Mouse (Mus musculus): ENCODE results near the gene Zranb3. TPM values are rescaled to one million over a fixed set of nuclear protein-coding genes. Genes with fewer than 3 reads are reported as not detected.

The Zranb3 gene
- polyA plus RNA-seq, 1 experiment: 1.3 TPM

DNA sequence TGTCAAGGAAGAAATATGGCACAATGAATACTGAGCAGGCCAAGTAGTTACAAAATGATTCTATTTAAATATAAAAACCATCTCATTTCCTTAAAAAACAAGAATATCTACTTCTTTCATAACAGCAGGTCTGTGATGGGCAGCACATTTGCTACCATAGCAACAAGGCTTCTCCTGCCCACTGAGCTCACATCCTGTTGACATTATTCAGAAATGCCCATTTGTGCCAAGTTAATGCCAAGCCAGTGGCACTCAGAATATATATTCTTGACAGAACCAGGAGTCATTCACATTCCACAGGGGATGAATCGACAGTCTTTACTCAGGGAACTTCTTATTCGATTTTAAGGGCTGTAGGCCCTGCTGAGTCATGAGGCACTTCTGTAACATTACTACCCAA lies 127.2 kb downstream of the Zranb3 start:
- no peak overlapping the region for H3K27ac ChIP-seq (ENCODE audit: insufficient read depth, low read depth, low read length)
- no peak for DNase-seq
- no peak overlapping the region for H3K4me3 ChIP-seq (ENCODE audit: insufficient read depth, low read depth, low read length)
- H3K4me1 ChIP-seq (ENCODE audit: control insufficient read depth, insufficient read depth, low read length): no peaks in the 10 kb centered on the region
- no peaks in the 10 kb centered on the region for H3K36me3 ChIP-seq (ENCODE audit: control insufficient read depth, insufficient read depth, low read length)
- no peak for TF ChIP-seq CTCF (conservative IDR thresholded peaks at IDR 0.05; ENCODE audit: insufficient read depth, insufficient read length, low read depth, low read length)
- TF ChIP-seq POLR2A (IDR thresholded peaks at IDR 0.05; ENCODE audit: low read depth, low read length): no peak
- WGBS: 63% methylated on average over 2 of the region's 2 CpGs
- H3K27me3 ChIP-seq (replicated peaks; ENCODE audit: control insufficient read depth, insufficient read depth, low read length): no peaks in the 10 kb centered on the region

- WGBS: 95% methylated on average over 4 of the region's 4 CpGs
- Histone ChIP-seq H3K4me1 (ENCODE audit: control insufficient read depth, insufficient read depth, low read length) (no peaks in the 10 kb centered on the region), H3K27me3 (replicated peaks; ENCODE audit: control insufficient read depth, insufficient read depth, low read length) (no peaks in the 10 kb centered on the region), H3K4me3 (ENCODE audit: insufficient read depth, low read depth, low read length) (no peak overlapping the region), H3K27ac (ENCODE audit: insufficient read depth, low read depth, low read length) (no peak overlapping the region), H3K36me3 (ENCODE audit: control insufficient read depth, insufficient read depth, low read length) (no peaks in the 10 kb centered on the region)
- DNase-seq: no peak
- TF ChIP-seq POLR2A (IDR thresholded peaks at IDR 0.05; ENCODE audit: low read depth, low read length) (no peak), CTCF (conservative IDR thresholded peaks at IDR 0.05; ENCODE audit: insufficient read depth, insufficient read length, low read depth, low read length) (no peak)
Observed at GRCm38 (mm10) chr1:127974082-127974481, 128.8 kb downstream of the Zranb3 start.

GRCm38 (mm10) chr1:127970870-127971269 lies 132.0 kb downstream of the Zranb3 start:
- TF ChIP-seq CTCF (conservative IDR thresholded peaks at IDR 0.05; ENCODE audit: insufficient read depth, insufficient read length, low read depth, low read length) (no peak), POLR2A (IDR thresholded peaks at IDR 0.05; ENCODE audit: low read depth, low read length) (no peak)
- WGBS: 79% methylated on average over 4 of the region's 4 CpGs
- Histone ChIP-seq H3K27me3 (replicated peaks; ENCODE audit: control insufficient read depth, insufficient read depth, low read length) (no peaks in the 10 kb centered on the region), H3K4me1 (ENCODE audit: control insufficient read depth, insufficient read depth, low read length) (no peaks in the 10 kb centered on the region), H3K27ac (ENCODE audit: insufficient read depth, low read depth, low read length) (no peak overlapping the region), H3K36me3 (ENCODE audit: control insufficient read depth, insufficient read depth, low read length) (no peaks in the 10 kb centered on the region), H3K4me3 (ENCODE audit: insufficient read depth, low read depth, low read length) (no peak overlapping the region)
- no peak for DNase-seq

DNA sequence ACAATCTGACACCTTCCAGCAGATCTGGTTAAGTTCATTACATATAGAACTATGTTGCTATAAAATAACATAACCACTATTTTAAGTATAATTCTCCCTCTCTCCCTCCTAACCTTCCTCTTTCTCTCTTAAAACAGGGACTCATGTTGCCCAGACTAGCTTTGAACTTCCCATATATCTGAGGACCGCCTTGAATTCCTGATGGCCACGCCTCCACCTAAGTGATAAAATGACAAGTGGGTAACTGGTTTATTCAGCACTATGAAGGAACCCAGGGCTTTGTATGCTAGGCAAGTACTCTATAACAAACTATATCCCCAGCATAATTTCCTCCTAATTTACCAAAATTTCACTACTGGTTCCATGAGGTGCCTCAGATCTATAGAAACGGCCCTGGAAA lies 139.5 kb downstream of the Zranb3 start:
- H3K27me3 ChIP-seq (replicated peaks; ENCODE audit: control insufficient read depth, insufficient read depth, low read length): no peaks in the 10 kb centered on the region
- no peaks in the 10 kb centered on the region for H3K36me3 ChIP-seq (ENCODE audit: control insufficient read depth, insufficient read depth, low read length)
- H3K4me3 ChIP-seq (ENCODE audit: insufficient read depth, low read depth, low read length): no peak overlapping the region
- no peak overlapping the region for H3K27ac ChIP-seq (ENCODE audit: insufficient read depth, low read depth, low read length)
- no peaks in the 10 kb centered on the region for H3K4me1 ChIP-seq (ENCODE audit: control insufficient read depth, insufficient read depth, low read length)
- DNase-seq: no peak
- TF ChIP-seq CTCF (conservative IDR thresholded peaks at IDR 0.05; ENCODE audit: insufficient read depth, insufficient read length, low read depth, low read length) (no peak), POLR2A (IDR thresholded peaks at IDR 0.05; ENCODE audit: low read depth, low read length) (no peak)
- 98% methylated on average over 3 of the region's 3 CpGs for WGBS

- WGBS: 82% methylated on average over 1 of the region's 1 CpGs
- Histone ChIP-seq H3K4me1 (ENCODE audit: control insufficient read depth, insufficient read depth, low read length) (no peaks in the 10 kb centered on the region), H3K4me3 (ENCODE audit: insufficient read depth, low read depth, low read length) (no peak overlapping the region), H3K27ac (ENCODE audit: insufficient read depth, low read depth, low read length) (no peak overlapping the region), H3K27me3 (replicated peaks; ENCODE audit: control insufficient read depth, insufficient read depth, low read length) (no peaks in the 10 kb centered on the region), H3K36me3 (ENCODE audit: control insufficient read depth, insufficient read depth, low read length) (no peaks in the 10 kb centered on the region)
- DNase-seq: peak; percentile 30
- no peak for TF ChIP-seq POLR2A (IDR thresholded peaks at IDR 0.05; ENCODE audit: low read depth, low read length)
- no peak for TF ChIP-seq CTCF (conservative IDR thresholded peaks at IDR 0.05; ENCODE audit: insufficient read depth, insufficient read length, low read depth, low read length)
Observed at GRCm38 (mm10) chr1:127961140-127961539, 141.7 kb downstream of the Zranb3 start.

DNA sequence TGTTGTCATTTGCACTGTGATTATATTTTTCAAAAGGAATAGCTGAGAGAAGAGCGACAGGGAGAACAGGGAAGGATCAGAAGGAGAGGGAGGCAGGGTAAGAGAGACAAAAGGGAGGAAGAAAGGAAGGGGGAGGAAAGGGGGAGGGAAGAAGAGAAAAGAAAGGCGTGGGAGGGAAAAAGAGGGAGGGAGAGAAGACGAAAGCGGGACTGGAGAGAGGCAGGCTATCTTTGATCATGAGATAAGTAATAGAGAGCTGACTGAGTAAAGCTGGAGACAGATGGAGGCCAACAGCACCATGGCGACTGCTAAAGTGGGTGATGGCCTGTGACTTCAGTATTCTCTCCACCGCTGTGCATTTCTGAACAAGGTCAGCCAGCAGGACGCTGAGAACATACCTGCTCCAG lies 143.5 kb downstream of the Zranb3 start:
- H3K4me3 ChIP-seq (ENCODE audit: insufficient read depth, low read depth, low read length): no peak overlapping the region
- H3K36me3 ChIP-seq (ENCODE audit: control insufficient read depth, insufficient read depth, low read length): no peaks in the 10 kb centered on the region
- no peak overlapping the region for H3K27ac ChIP-seq (ENCODE audit: insufficient read depth, low read depth, low read length)
- DNase-seq: no peak
- TF ChIP-seq POLR2A (IDR thresholded peaks at IDR 0.05; ENCODE audit: low read depth, low read length): no peak
- TF ChIP-seq CTCF (conservative IDR thresholded peaks at IDR 0.05; ENCODE audit: insufficient read depth, insufficient read length, low read depth, low read length): no peak
- WGBS: 51% methylated on average over 7 of the region's 7 CpGs
- no peaks in the 10 kb centered on the region for H3K27me3 ChIP-seq (replicated peaks; ENCODE audit: control insufficient read depth, insufficient read depth, low read length)
- no peaks in the 10 kb centered on the region for H3K4me1 ChIP-seq (ENCODE audit: control insufficient read depth, insufficient read depth, low read length)

DNA sequence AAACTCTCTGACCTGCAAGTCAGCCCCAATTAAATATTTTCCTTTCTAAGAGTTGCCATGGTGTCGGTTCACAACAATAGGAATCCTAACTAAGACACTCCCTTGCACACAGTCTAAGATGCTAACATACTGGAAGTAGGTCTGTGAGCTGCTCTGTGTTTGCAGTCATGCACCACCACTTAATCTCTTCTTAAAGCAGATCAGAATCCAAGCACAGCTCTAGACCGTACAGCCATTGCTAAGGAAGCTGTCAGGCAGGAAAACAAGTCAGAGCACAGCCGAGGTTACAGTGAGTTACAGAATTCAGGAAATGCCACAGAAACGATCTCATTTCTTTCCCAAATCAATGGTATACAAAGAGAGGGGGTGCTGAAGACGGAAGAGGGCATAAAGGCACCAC lies 144.0 kb downstream of the Zranb3 start:
- H3K27ac ChIP-seq (ENCODE audit: insufficient read depth, low read depth, low read length): no peak overlapping the region
- no peak for TF ChIP-seq CTCF (conservative IDR thresholded peaks at IDR 0.05; ENCODE audit: insufficient read depth, insufficient read length, low read depth, low read length)
- TF ChIP-seq POLR2A (IDR thresholded peaks at IDR 0.05; ENCODE audit: low read depth, low read length): no peak
- no peak for DNase-seq
- no peaks in the 10 kb centered on the region for H3K27me3 ChIP-seq (replicated peaks; ENCODE audit: control insufficient read depth, insufficient read depth, low read length)
- no peaks in the 10 kb centered on the region for H3K4me1 ChIP-seq (ENCODE audit: control insufficient read depth, insufficient read depth, low read length)
- no peak overlapping the region for H3K4me3 ChIP-seq (ENCODE audit: insufficient read depth, low read depth, low read length)
- H3K36me3 ChIP-seq (ENCODE audit: control insufficient read depth, insufficient read depth, low read length): no peaks in the 10 kb centered on the region
- WGBS: 56% methylated on average over 5 of the region's 5 CpGs

GRCm38 (mm10) chr1:127956524-127956923 lies 146.3 kb downstream of the Zranb3 start:
- Histone ChIP-seq H3K4me1 (ENCODE audit: control insufficient read depth, insufficient read depth, low read length) (no peaks in the 10 kb centered on the region), H3K27me3 (replicated peaks; ENCODE audit: control insufficient read depth, insufficient read depth, low read length) (no peaks in the 10 kb centered on the region), H3K27ac (ENCODE audit: insufficient read depth, low read depth, low read length) (no peak overlapping the region), H3K4me3 (ENCODE audit: insufficient read depth, low read depth, low read length) (no peak overlapping the region), H3K36me3 (ENCODE audit: control insufficient read depth, insufficient read depth, low read length) (no peaks in the 10 kb centered on the region)
- TF ChIP-seq POLR2A (IDR thresholded peaks at IDR 0.05; ENCODE audit: low read depth, low read length): no peak
- DNase-seq: no peak
- WGBS: 96% methylated on average over 1 of the region's 1 CpGs
